14 mouse cellular contexts compared by ENCODE assay signal in genomic region chr3:154222688-154223087, GRCm38 (mm10).
DNase-seq lines count a peak whose midpoint lies in the region; ATAC-seq and TF ChIP-seq lines count a peak whose summit lies in the region.
"Had no signal": no experiment of that assay in that cellular context is flagged by ENCODE, and none has a peak within 500 bp of the region (broad histone marks: within the 10 kb centered on the region; RNA-seq: fewer than 3 reads in every experiment).

No protein-coding gene starts in this region.

- H3K9ac ChIP-seq in stomach, embryonic 14.5 days (replicated peaks; ENCODE audit: low read depth, low read length): no peak overlapping the region
- no peak overlapping the region for H3K9ac ChIP-seq in stomach, postnatal 0 days (ENCODE audit: low read length)
- no peak overlapping the region for H3K9ac ChIP-seq in forebrain, embryonic 16.5 days (replicated peaks; ENCODE audit: low read depth, low read length)
- no peak overlapping the region for H3K9ac ChIP-seq in limb, embryonic 14.5 days (ENCODE audit: low read depth, low read length, severe bottlenecking)
- H3K9ac ChIP-seq: heart, embryonic 15.5 days; liver, embryonic 14.5 days had no signal

- H3K4me1 ChIP-seq in stomach, embryonic 14.5 days (ENCODE audit: control insufficient read depth, insufficient read depth, low read length): no peaks in the 10 kb centered on the region
- no peaks in the 10 kb centered on the region for H3K4me1 ChIP-seq in stomach, postnatal 0 days (replicated peaks; ENCODE audit: control insufficient read depth, insufficient read depth)
- peaks cover 16% of the 10 kb centered on the region for H3K4me1 ChIP-seq in forebrain, embryonic 16.5 days (replicated peaks; ENCODE audit: control insufficient read depth, insufficient read depth, low read length)
- H3K4me1 ChIP-seq in limb, embryonic 14.5 days (ENCODE audit: control insufficient read depth, insufficient read depth, low read length): no peaks in the 10 kb centered on the region
- H3K4me1 ChIP-seq: heart, embryonic 15.5 days had no signal

- no peak for TF ChIP-seq EP300 in stomach, postnatal 0 days (optimal IDR thresholded peaks at IDR 0.05)

- no peak for TF ChIP-seq CTCF in stomach, postnatal 0 days (IDR thresholded peaks at IDR 0.05; ENCODE audit: low read depth)
- TF ChIP-seq CTCF in gastrocnemius, adult 2 months (IDR thresholded peaks at IDR 0.05): no peak

- ATAC-seq in stomach, embryonic 14.5 days (ENCODE audit: insufficient number of reproducible peaks, insufficient read depth, low FRiP score, low read depth): no peak
- ATAC-seq in stomach, postnatal 0 days (ENCODE audit: low FRiP score, low TSS enrichment): no peak
- peak; percentile 39 for ATAC-seq in forebrain, embryonic 16.5 days
- 0 out of 2 replicates have a peak, but pooled peaks have one; percentile 39 for ATAC-seq in limb, embryonic 14.5 days (ENCODE audit: low FRiP score, low read depth)
- ATAC-seq: CD4-positive, CD25-positive, alpha-beta regulatory T cell, adult 4 months had no signal

- no peak overlapping the region for H3K4me3 ChIP-seq in stomach, embryonic 14.5 days (ENCODE audit: low read depth, low read length)
- H3K4me3 ChIP-seq in stomach, postnatal 0 days (ENCODE audit: low read depth, low read length): no peak overlapping the region
- no peak overlapping the region for H3K4me3 ChIP-seq in forebrain, embryonic 16.5 days (replicated peaks; ENCODE audit: low read length)
- no peak overlapping the region for H3K4me3 ChIP-seq in limb, embryonic 14.5 days (replicated peaks; ENCODE audit: low read length)
- no peak overlapping the region for H3K4me3 ChIP-seq in gastrocnemius, adult 2 months
- H3K4me3 ChIP-seq: heart, embryonic 15.5 days had no signal

- H3K9me3 ChIP-seq in stomach, embryonic 14.5 days (ENCODE audit: control insufficient read depth, low read depth, low read length): no peaks in the 10 kb centered on the region
- no peaks in the 10 kb centered on the region for H3K9me3 ChIP-seq in stomach, postnatal 0 days (ENCODE audit: control insufficient read depth, low read length)
- H3K9me3 ChIP-seq in forebrain, embryonic 16.5 days (ENCODE audit: control insufficient read depth, low read length): no peaks in the 10 kb centered on the region
- no peaks in the 10 kb centered on the region for H3K9me3 ChIP-seq in limb, embryonic 14.5 days (ENCODE audit: control insufficient read depth, low read length)
- H3K9me3 ChIP-seq: heart, embryonic 15.5 days had no signal

- H3K27ac ChIP-seq in stomach, embryonic 14.5 days (ENCODE audit: low read length): 0 out of 2 replicates have a peak overlapping the region, but pooled peaks have one; percentile 15
- no peak overlapping the region for H3K27ac ChIP-seq in stomach, postnatal 0 days (replicated peaks)
- peak overlapping the region; percentile 74 for H3K27ac ChIP-seq in forebrain, embryonic 16.5 days (ENCODE audit: low read length)
- no peak overlapping the region for H3K27ac ChIP-seq in limb, embryonic 14.5 days (replicated peaks; ENCODE audit: low read depth, low read length)
- H3K27ac ChIP-seq in gastrocnemius, adult 2 months: no peak overlapping the region
- H3K27ac ChIP-seq: heart, embryonic 15.5 days; liver, embryonic 14.5 days had no signal

- no peaks in the 10 kb centered on the region for H3K36me3 ChIP-seq in stomach, embryonic 14.5 days (ENCODE audit: control insufficient read depth, insufficient read depth, low read length)
- no peaks in the 10 kb centered on the region for H3K36me3 ChIP-seq in stomach, postnatal 0 days (ENCODE audit: control insufficient read depth, insufficient read depth, low read length)
- H3K36me3 ChIP-seq in forebrain, embryonic 16.5 days (ENCODE audit: control insufficient read depth, insufficient read depth): no peaks in the 10 kb centered on the region
- no peaks in the 10 kb centered on the region for H3K36me3 ChIP-seq in limb, embryonic 14.5 days (ENCODE audit: control insufficient read depth, insufficient read depth, low read length)
- H3K36me3 ChIP-seq: heart, embryonic 15.5 days had no signal

- TF ChIP-seq POLR2A in limb, embryonic 14.5 days (IDR thresholded peaks at IDR 0.05; ENCODE audit: borderline replicate concordance, extremely low read depth, insufficient read depth, insufficient read length): no peak

- intact Hi-C loops in left cerebral cortex, postnatal 14 days (cut with DNase I): no loop called here
- intact Hi-C loops in gastrocnemius, adult 2 months (cut with DNase I): no loop called here

- no peak for DNase-seq in stomach, postnatal 0 days (ENCODE audit: low spot score)
- no peak for DNase-seq in limb, embryonic 14.5 days (ENCODE audit: low spot score)
- DNase-seq in left cerebral cortex, postnatal 14 days (ENCODE audit: low spot score in 2 of 2): no peak
- DNase-seq in kidney, postnatal 4 days: no peak
- DNase-seq in gastrocnemius, adult 2 months: no peak
- DNase-seq: cerebellum, postnatal 25 days; kidney, adult 9 months; lung, postnatal 14 days; right cerebral cortex, postnatal 25 days had no signal

- no peaks in the 10 kb centered on the region for H3K27me3 ChIP-seq in stomach, embryonic 14.5 days (ENCODE audit: control insufficient read depth, insufficient read depth, low read length)
- H3K27me3 ChIP-seq in stomach, postnatal 0 days (ENCODE audit: control insufficient read depth, insufficient read depth, low read length): no peaks in the 10 kb centered on the region
- no peaks in the 10 kb centered on the region for H3K27me3 ChIP-seq in forebrain, embryonic 16.5 days (replicated peaks; ENCODE audit: control insufficient read depth, insufficient read depth, low read length)
- no peaks in the 10 kb centered on the region for H3K27me3 ChIP-seq in limb, embryonic 14.5 days (ENCODE audit: control insufficient read depth, insufficient read depth, low read length)
- H3K27me3 ChIP-seq: heart, embryonic 15.5 days had no signal

- WGBS in stomach, embryonic 14.5 days: 56% methylated on average over 4 of the region's 4 CpGs
- 56% methylated on average over 4 of the region's 4 CpGs for whole genome bisulfite sequencing in stomach, postnatal 0 days
- WGBS in forebrain, embryonic 16.5 days: 22% methylated on average over 4 of the region's 4 CpGs
- 60% methylated on average over 4 of the region's 4 CpGs for WGBS in limb, embryonic 14.5 days

- H3K4me2 ChIP-seq in stomach, embryonic 14.5 days (replicated peaks; ENCODE audit: low read depth, low read length): no peak overlapping the region
- H3K4me2 ChIP-seq in stomach, postnatal 0 days (replicated peaks; ENCODE audit: low read depth): no peak overlapping the region
- no peak overlapping the region for H3K4me2 ChIP-seq in forebrain, embryonic 16.5 days (ENCODE audit: low read length)
- no peak overlapping the region for H3K4me2 ChIP-seq in limb, embryonic 14.5 days (replicated peaks; ENCODE audit: low read depth, low read length, severe bottlenecking)
- H3K4me2 ChIP-seq: heart, embryonic 15.5 days had no signal

Comparison
In these comparisons a context has a peak if more than half of its experiments do, and no peak if none do; other contexts are left out.
1. H3K27ac ChIP-seq: peak in stomach, embryonic 14.5 days (single experiment) and forebrain, embryonic 16.5 days (single experiment); none in stomach, postnatal 0 days (single experiment), limb, embryonic 14.5 days (single experiment) and gastrocnemius, adult 2 months (single experiment).
2. ATAC-seq: peak in forebrain, embryonic 16.5 days (single experiment) and limb, embryonic 14.5 days (single experiment); none in stomach, embryonic 14.5 days (single experiment) and stomach, postnatal 0 days (single experiment).